Mouse (Mus musculus) layer of hippocampus, postnatal 25 days (tissue): Measurements from ENCODE around the gene Ptprb. TPM values are rescaled to one million over a fixed set of nuclear protein-coding genes. Genes with fewer than 3 reads are reported as not detected.

Source experiments
- DNase-seq, 2 experiments: peaks; one replicate each; pipeline ENCODE4 v3.0.0; 2022; ENCODE audit warnings: mixed read lengths in 2 of 2, low spot score in 1 of 2; ENCODE audit errors: extremely low spot score in 1 of 2
- total RNA-seq, 2 experiments: library from RNA; stranded (reverse); gene quantifications; 2 replicates each; pipeline ENCODE4 v1.2.3; 2021

The Ptprb gene
- total RNA-seq, 2 experiments from 2014 or later = 15.5 to 19.9 TPM

DNA sequence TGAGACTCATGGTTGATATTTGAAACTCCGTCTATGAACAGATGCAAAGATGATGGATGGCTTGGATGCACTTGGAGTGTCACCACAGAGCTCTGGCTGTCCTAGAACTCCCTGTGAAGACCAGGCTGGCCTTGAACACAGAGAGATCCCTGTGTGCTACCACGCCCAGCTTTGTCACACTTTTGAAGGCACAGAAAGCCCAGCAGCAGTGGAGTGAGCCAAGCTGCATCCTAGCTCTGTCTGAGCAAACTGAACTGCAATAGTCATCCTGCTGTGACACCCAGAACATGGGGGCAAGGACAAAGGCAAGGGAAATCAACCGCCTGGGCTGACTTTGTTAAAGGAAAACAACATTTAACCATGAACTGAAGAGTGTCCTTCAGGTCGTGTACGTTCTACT, 141.4 kb downstream of the Ptprb start:
- DNase-seq = no peak

DNA sequence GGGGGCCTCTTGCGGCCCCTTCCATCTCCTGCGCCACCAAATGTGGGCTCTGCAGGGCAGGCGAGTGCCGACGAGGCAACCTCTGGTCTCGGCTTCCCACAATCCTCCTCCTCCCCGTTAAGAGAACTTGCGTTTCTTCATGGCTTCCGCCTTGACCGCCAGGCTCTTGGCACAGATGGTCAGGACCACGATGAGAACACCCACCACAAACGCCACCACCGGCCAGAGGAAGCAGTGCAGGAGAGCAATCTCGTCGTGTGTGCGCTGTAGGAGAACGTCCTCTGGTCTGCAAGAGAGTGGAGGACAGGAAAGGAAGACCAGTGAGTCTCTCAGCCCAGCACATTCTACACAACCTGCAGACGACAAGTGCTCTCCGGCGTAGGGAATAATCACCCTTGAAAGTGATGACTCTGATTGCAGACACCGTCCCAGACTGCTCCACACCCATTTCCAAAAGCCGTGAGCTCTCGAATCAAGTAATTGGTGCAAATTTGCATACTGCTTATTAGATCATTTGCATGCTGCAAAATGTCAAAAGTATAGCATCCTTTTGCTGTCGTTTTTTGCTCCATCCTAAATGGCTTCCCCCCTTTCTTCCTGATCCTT, 142.9 kb downstream of the Ptprb start:
- DNase-seq = no peak

DNA sequence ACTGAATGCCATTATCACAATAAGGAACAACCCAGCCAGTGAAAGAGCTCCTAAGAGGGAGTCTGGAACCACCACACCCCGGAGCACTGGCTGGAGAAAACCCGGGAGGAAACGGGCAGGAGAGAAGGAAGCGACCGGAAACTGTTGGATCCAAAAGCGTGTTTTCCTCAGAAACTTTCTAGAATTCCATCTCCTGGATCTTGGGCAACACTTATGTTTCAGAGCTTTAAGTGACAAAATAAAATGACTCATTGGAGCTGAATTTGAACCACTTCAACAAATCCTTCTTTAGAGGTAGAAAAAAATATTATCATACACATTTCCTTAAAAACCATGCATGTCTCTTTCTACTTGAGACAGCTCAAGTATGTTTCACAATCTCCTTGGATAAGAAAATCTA, 145.7 kb downstream of the Ptprb start:
- no peak for DNase-seq

DNA sequence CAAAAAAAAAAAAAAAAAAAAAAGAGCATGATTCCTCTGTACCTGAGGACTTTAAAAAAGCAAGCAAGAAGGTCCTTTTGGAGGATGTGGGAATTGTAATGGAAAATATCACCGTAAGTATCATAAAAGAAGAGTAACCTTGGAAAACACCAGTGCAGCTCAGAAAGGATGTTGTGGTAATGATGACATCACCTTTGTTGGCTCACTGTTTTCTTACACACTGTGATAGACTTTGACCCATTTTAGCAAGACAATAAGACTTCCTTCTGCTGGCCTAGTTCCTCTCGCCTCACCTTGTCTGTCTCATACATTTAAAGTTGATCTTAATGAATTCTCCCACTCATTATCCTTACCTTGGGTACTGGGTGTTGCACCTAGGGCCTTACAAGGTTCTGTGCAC, 147.2 kb downstream of the Ptprb start:
- DNase-seq = no peak

DNA sequence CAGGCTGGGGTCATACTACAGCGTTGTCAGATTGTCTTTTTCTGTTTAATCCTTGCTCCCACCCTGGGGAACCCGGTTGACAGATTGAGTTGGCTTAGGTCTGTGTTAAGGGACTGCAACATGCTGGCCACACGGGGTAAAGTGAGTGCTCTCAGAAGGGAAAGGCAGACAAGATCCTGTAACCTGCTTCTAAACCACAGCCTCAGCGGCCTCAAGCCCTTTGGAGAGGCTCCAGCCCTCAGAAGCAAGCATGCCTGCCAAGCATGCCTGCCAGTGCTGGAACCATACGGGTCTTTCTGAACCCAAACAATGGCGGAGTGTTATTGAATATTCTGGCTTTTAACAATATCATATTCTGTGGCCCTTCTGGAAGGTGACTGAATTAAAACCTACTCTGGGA, 149.6 kb downstream of the Ptprb start:
- no peak for DNase-seq

DNA sequence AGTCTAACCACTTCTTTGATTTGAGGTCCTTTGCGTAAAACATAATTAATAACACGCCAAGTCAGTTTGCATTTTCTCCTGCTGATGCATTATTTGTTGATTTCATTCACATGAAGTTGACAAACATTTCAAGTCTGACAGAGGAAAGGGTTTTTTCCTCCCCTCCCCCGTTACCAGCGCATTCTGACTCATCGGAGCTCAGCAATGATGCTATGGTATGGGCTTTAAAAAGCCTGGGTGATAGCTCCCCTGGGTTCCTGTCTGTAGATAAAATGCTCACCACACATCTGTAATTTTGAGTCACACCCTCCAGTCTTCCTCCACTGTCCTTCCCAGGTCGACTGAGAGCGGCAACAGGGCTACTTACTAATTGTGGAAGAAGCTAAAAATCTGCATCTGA, 150.9 kb downstream of the Ptprb start:
- DNase-seq = no peak

DNA sequence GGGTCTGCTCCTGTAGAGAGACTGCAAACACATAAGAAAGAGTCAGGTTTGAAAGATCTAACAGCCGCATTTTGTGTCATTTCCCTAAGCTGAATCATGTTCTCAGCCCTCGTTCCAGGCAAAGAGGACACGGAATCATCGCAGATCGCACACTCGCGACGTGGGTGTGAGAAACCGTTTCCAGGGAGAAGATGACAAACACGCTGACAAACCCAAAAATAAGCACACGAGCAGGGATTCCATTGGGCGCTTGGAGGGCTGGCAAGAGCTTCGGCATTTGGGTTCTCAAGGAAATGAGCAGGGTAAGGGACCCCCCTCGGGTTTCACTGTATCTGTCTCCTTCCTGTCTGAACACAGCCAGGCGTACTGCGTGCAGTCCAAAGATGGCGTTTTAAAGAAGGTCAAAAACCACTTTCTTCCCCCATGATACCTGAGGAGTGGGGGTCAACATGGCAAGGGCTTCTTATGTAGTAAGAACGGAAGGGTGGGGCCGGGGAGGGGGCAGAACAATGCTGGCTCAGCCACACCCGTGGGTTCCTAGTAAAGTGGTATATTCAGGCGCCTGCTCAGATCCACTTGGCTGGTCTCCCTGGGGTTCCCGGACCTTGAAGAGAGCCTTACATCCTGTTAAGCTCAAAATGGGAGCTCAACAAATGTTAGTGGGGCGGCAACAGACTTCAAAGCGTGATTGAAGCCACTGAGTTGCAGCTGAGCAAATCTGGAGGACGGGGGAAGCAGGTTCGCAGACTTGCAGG, 152.9 kb downstream of the Ptprb start:
- peak in 1 of 2 experiments; percentile 34 for DNase-seq

DNA sequence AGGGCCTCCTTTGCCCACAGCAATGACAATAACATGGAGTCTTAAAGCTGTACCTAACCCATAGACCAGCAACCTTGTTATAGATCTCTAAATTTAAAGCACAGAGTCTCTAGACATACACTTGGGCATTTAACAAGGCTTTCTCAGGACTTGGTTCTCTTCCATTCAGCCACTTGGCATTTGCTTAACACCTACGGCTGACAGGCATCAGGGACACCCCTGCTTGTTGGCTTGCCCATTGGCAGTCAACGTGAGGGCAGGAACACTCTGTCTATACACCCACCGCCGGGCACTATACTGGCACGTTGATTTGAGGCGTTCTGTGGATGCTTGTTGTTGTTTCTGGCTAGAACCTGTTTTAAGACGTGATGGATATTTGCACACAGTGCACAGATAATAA, 157.1 kb downstream of the Ptprb start:
- no peak for DNase-seq

DNA sequence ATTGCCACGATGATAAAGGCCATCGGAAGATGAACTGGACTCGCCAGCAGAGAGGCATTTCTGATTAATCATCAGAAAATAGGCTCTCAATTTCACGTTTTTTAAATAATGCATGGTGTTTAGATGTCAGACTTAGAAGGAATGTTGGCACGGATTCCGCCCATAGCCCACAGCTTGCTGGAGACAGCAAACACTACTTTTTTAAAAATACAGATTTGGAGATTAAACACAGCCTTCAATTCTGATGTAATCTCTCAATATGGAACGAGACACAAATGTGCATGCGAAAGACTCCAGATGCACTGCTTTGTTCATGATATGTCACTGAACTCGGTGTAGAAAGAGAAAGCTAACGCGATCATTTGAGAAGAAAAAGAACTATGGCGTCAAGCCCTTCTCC, 160.1 kb downstream of the Ptprb start:
- DNase-seq = no peak

Other genes with a start within 250 kb of the Ptprb start
- not detected for gene 4933416C03Rik, start 161.6 kb upstream of the Ptprb start, total RNA-seq
- gene Kcnmb4, start 198.4 kb downstream of the Ptprb start, total RNA-seq = 10 to 100 TPM; 75.3 to 77.9 TPM